Mouse (Mus musculus): ENCODE measurements around the gene Rbms1.

The Rbms1 gene

GRCm38 (mm10) chr2:60879966-60880788 lies 82.8 kb downstream of the Rbms1 start:
- peak; percentile 24 for DNase-seq (ENCODE audit: extremely low spot score, low read depth, low spot score)

- no peak for DNase-seq (ENCODE audit: extremely low spot score, low read depth, low spot score)
Observed at GRCm38 (mm10) chr2:60879141-60879818, 83.7 kb downstream of the Rbms1 start.

GRCm38 (mm10) chr2:60877543-60878386 lies 85.2 kb downstream of the Rbms1 start:
- no peak for DNase-seq (ENCODE audit: extremely low spot score, low read depth, low spot score)

- DNase-seq (ENCODE audit: extremely low spot score, low read depth, low spot score): no peak
Observed at GRCm38 (mm10) chr2:60876891-60877290, 86.1 kb downstream of the Rbms1 start.

- DNase-seq (ENCODE audit: extremely low spot score, low read depth, low spot score): no peak
Observed at GRCm38 (mm10) chr2:60872095-60872811, 90.7 kb downstream of the Rbms1 start.

GRCm38 (mm10) chr2:60871001-60871400 lies 92.0 kb downstream of the Rbms1 start:
- no peak for DNase-seq (ENCODE audit: extremely low spot score, low read depth, low spot score)

GRCm38 (mm10) chr2:60870450-60870849 lies 92.5 kb downstream of the Rbms1 start:
- no peak for DNase-seq (ENCODE audit: extremely low spot score, low read depth, low spot score)

- DNase-seq (ENCODE audit: extremely low spot score, low read depth, low spot score): no peak
Observed at GRCm38 (mm10) chr2:60869001-60869743, 93.8 kb downstream of the Rbms1 start.

- DNase-seq (ENCODE audit: extremely low spot score, low read depth, low spot score): no peak
Observed at GRCm38 (mm10) chr2:60868060-60868662, 94.8 kb downstream of the Rbms1 start.

- DNase-seq (ENCODE audit: extremely low spot score, low read depth, low spot score): no peak
Observed at GRCm38 (mm10) chr2:60867304-60867703, 95.7 kb downstream of the Rbms1 start.

GRCm38 (mm10) chr2:60865869-60866268 lies 97.1 kb downstream of the Rbms1 start:
- DNase-seq (ENCODE audit: extremely low spot score, low read depth, low spot score): no peak

GRCm38 (mm10) chr2:60864977-60865376 lies 98.0 kb downstream of the Rbms1 start:
- DNase-seq (ENCODE audit: extremely low spot score, low read depth, low spot score): no peak

- no peak for DNase-seq (ENCODE audit: extremely low spot score, low read depth, low spot score)
Observed at GRCm38 (mm10) chr2:60864256-60864795, 98.7 kb downstream of the Rbms1 start.

- DNase-seq (ENCODE audit: extremely low spot score, low read depth, low spot score): no peak
Observed at GRCm38 (mm10) chr2:60863827-60864226, 99.2 kb downstream of the Rbms1 start.

- DNase-seq (ENCODE audit: extremely low spot score, low read depth, low spot score): no peak
Observed at GRCm38 (mm10) chr2:60862913-60863711, 99.9 kb downstream of the Rbms1 start.

- no peak for DNase-seq (ENCODE audit: extremely low spot score, low read depth, low spot score)
Observed at GRCm38 (mm10) chr2:60858116-60858515, 104.9 kb downstream of the Rbms1 start.

GRCm38 (mm10) chr2:60856097-60856496 lies 106.9 kb downstream of the Rbms1 start:
- no peak for DNase-seq (ENCODE audit: extremely low spot score, low read depth, low spot score)

- DNase-seq (ENCODE audit: extremely low spot score, low read depth, low spot score): no peak
Observed at GRCm38 (mm10) chr2:60855006-60855405, 108.0 kb downstream of the Rbms1 start.

GRCm38 (mm10) chr2:60851898-60852297 lies 111.1 kb downstream of the Rbms1 start:
- DNase-seq (ENCODE audit: extremely low spot score, low read depth, low spot score): no peak

Data from hindlimb bud, embryonic 11.5 days (tissue).